Mouse (Mus musculus) hindbrain, postnatal 0 days (tissue): ENCODE measurements around the gene Ncbp3. TPM values are rescaled to one million over a fixed set of nuclear protein-coding genes. Genes with fewer than 3 reads are reported as not detected.

Experiments used
- ATAC-seq: fragments of 200-750 bp; cut with Nextera tagmentation; 2 replicates; pipeline ENCODE4 v1.8.0; 2017; ENCODE audit warnings: mild to moderate bottlenecking, moderate TSS enrichment, moderate library complexity
- DNase-seq: peaks from one replicate; pipeline ENCODE4 v3.0.0-alpha.2; 2015; ENCODE audit warnings: low spot score
- H3K27ac ChIP-seq: fragments of 300-500 bp; sonication (generic); 2 replicates; pipeline ENCODE4 v1.5.1; 2014; ENCODE audit warnings: mild to moderate bottlenecking
- H3K27me3 ChIP-seq: fragments of 300-500 bp; sonication (generic); 2 replicates; pipeline ENCODE4 v1.6.1; 2014; ENCODE audit warnings: low read length, mixed read lengths; ENCODE audit not compliant: insufficient read depth
- H3K36me3 ChIP-seq: fragments of 300-500 bp; sonication (generic); 2 replicates; pipeline ENCODE4 v1.6.1; 2014; ENCODE audit warnings: low read length, mixed read lengths; ENCODE audit not compliant: insufficient read depth
- H3K4me1 ChIP-seq: fragments of 300-500 bp; sonication (generic); 2 replicates; pipeline ENCODE4 v1.6.1; 2014; ENCODE audit warnings: antibody characterized with exemption, low read length, mixed read lengths; ENCODE audit not compliant: insufficient read depth
- H3K4me2 ChIP-seq: fragments of 300-500 bp; sonication (generic); 2 replicates; pipeline ENCODE4 v1.6.1; 2014; ENCODE audit warnings: low read depth, mild to moderate bottlenecking, low read length, moderate library complexity, mixed read lengths
- H3K4me3 ChIP-seq: fragments of 300-500 bp; sonication (generic); 2 replicates; pipeline ENCODE4 v1.5.1; 2014; ENCODE audit warnings: low read length
- H3K9ac ChIP-seq: fragments of 300-500 bp; sonication (generic); replicated peaks from 2 replicates; pipeline ENCODE4 v1.6.1; 2014; ENCODE audit warnings: mild to moderate bottlenecking, low read length, moderate library complexity, mixed read lengths
- H3K9me3 ChIP-seq: fragments of 300-500 bp; sonication (generic); 2 replicates; pipeline ENCODE4 v1.6.1; 2016; ENCODE audit warnings: low read length, mixed read lengths
- CTCF ChIP-seq: IDR thresholded peaks from 2 replicates; pipeline ENCODE4 v1.5.1; 2016; ENCODE audit warnings: antibody characterized with exemption, control low read depth, low read depth
- WGBS: fragments of 180-500 bp; shearing (Covaris S2); extraction: QIAGEN DNeasy Blood & Tissue Kit; methylation state at CpG from one replicate; pipeline ENCODE4 v1.1.7; 2014; 5-methylcytosine and 5-hydroxymethylcytosine counted together
- polyA plus RNA-seq: library from polyadenylated mRNA; unstranded; fragments of >200 nt; fragmentation: Nextera tagmentation; extraction: Ambion mirVana; gene quantifications from 2 replicates; pipeline ENCODE4 v1.2.1, GENCODE M21; 2015
- total RNA-seq: library from RNA; depleted of rRNA; stranded (reverse); fragments of >200 nt; gene quantifications from 2 replicates; pipeline ENCODE4 v1.2.3, GENCODE M21; 2014

Ncbp3 gene
- total and polyA plus RNA-seq, 2 experiments from 2014 or later: 6.9 to 7.3 TPM

DNA sequence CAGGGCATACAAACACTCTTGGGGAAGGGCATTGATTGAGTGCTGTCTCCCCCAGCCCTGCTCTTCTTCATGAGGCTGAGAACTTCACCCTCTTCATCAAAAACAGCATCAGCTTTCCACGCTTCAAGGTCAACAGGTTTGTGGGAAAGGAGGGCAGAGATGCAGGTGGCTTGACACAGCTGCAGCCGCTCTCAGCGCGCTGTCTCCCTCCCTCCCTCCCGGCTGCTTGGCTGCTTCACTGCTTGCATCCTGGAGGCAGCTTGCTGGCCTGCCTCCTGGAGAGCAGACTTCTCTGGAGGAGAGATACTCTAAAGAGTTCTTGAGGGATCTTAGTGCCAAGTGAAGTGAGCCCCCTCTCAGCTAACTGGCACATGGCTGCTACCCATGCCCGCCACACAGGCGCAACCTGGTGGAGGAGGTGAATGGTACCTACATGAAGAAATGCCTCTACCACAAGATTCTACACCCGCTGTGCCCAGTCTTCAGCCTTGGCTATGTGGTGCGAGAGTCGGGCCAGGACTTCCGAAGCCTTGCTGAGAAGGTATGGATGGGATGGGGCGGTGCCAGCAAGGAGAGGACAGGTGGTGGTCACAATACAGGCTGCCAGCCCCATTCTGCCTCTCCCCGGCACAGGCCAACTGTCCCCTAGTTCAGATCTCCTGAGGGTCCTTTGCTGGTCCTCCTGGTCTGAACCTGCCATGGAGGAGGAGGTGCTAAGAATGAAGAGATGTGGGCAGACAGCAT, 37.9 kb upstream of the Ncbp3 start:
- DNase-seq (no peak), ATAC-seq (no peak)
- Histone ChIP-seq H3K4me3 (no peak overlapping the region), H3K9me3 (no peaks in the 10 kb centered on the region), H3K4me1 (peaks cover under 1% of the 10 kb centered on the region; the same call in 1 of the 2 replicates), H3K4me2 (no peak overlapping the region), H3K27me3 (no peaks in the 10 kb centered on the region), H3K9ac (no peak overlapping the region), H3K36me3 (no peaks in the 10 kb centered on the region), H3K27ac (no peak overlapping the region)
- no peak for TF ChIP-seq CTCF
- 40% methylated on average over 13 of the region's 13 CpGs for WGBS

DNA sequence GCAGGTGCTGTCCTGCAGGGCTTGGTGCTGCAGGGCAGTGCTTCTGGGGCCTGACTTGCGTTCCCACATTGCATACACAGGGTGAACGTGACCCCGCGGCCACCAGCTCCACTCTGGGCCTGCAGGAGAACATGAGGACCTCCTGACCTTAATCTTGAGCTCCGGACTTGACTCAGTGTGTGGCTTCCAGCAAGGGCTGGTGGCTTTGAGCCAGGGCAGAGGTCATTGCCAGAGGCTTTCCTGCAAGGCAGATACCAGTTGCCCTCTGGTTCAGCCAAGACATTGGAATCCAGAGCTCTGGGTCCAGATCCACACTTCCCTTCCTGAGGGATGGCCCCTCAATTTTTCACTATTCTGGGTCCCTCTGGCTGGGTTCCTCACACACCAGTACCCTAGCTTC, 33.6 kb upstream of the Ncbp3 start:
- WGBS: 75% methylated on average over 5 of the region's 5 CpGs
- no peaks in the 10 kb centered on the region for H3K36me3 ChIP-seq
- H3K27ac ChIP-seq: no peak overlapping the region
- no peaks in the 10 kb centered on the region for H3K9me3 ChIP-seq
- DNase-seq: no peak
- H3K27me3 ChIP-seq: no peaks in the 10 kb centered on the region
- TF ChIP-seq CTCF: no peak
- no peak overlapping the region for H3K9ac ChIP-seq
- peaks cover 14% of the 10 kb centered on the region for H3K4me1 ChIP-seq
- no peak for ATAC-seq
- no peak overlapping the region for H3K4me2 ChIP-seq
- H3K4me3 ChIP-seq: no peak overlapping the region

DNA sequence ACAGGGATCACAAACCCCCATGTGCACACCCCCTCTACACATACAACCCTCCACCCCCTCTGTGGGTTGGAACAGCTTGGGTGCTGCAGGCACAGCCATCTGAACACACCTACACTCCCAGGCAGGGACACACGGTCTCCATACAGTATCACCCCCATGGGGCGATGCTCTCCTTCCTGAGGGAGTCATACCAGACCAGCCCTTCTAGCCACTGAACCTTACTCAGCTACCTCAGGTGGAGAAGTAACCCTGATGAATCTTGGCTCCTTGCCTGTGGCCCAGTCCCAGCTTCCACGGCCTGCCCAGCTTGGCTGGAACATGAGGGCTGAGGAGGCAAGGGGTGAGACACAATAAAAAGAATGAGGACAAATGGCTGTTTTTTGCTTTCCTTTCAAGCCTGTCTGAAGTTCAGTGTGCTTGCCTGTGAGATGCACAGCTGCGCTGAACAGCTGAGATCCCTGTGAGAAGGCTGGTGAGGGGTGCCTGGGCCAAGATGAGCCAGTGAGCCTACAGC, 32.7 kb upstream of the Ncbp3 start:
- H3K27me3 ChIP-seq: no peaks in the 10 kb centered on the region
- TF ChIP-seq CTCF: no peak
- H3K36me3 ChIP-seq: no peaks in the 10 kb centered on the region
- DNase-seq: peak; percentile 31
- no peak overlapping the region for H3K4me2 ChIP-seq
- ATAC-seq: no peak
- peak overlapping the region; percentile 65 for H3K27ac ChIP-seq
- no peak overlapping the region for H3K4me3 ChIP-seq
- peaks cover 18% of the 10 kb centered on the region for H3K4me1 ChIP-seq
- no peak overlapping the region for H3K9ac ChIP-seq
- WGBS: 67% methylated on average over 4 of the region's 4 CpGs
- no peaks in the 10 kb centered on the region for H3K9me3 ChIP-seq

DNA sequence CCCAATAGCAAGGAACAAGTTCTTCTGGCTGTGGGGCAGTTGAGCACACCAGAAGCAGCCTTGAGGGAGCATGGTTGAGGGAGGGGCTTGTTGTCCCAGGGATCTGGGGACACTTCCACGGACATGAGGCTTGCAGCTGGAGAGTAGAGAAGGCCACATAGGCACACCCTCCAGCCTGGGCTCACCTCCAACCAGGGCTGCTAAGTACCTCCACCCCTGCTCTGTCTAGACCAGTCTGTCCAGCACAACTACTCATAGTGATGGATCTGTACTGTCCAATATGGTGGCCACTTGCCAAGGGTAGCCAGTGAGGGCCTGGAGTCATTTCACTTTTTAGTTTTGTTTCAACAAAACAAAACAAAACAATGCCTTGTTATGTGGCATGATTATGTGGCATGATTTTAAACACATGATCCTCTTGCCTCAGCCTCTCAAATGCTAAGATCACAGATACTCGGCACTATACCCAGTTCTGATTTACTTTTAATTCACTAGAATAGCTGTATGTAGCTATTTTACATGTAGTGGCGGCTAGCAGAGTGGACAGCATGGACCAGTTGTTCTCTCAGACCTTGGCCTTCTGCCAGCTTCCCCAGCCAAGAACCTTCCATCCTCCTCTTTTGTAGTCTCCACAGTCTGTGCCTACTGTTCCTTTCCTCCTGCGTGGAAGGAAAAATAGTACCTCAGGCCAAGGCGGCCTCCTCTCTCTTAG, 32.0 kb upstream of the Ncbp3 start:
- DNase-seq: peak; percentile 69
- peak overlapping the region; percentile 65 for H3K27ac ChIP-seq

DNA sequence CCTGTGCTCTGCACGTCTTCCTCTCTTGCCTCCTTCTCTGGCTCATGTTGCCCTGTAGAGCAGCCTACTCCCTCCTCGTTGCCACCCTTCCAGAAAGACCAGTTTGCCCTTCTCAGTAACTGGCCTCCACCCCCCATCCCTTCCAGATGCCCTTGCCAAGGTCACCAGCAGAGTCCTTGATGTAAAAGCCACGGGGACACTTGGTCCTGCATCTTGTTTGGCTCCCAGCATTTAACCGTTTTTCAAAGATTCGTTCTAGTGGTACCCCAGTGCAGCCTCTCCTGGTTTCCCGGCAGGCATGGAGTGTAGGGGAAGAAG, 31.5 kb upstream of the Ncbp3 start:
- TF ChIP-seq CTCF: no peak
- Histone ChIP-seq H3K9me3 (no peaks in the 10 kb centered on the region), H3K4me1 (peaks cover 22% of the 10 kb centered on the region), H3K36me3 (no peaks in the 10 kb centered on the region), H3K27me3 (no peaks in the 10 kb centered on the region), H3K27ac (peak overlapping the region; percentile 65; the same call in 1 of the 2 replicates), H3K4me2 (no peak overlapping the region), H3K9ac (no peak overlapping the region), H3K4me3 (no peak overlapping the region)
- 47% methylated on average over 6 of the region's 6 CpGs for WGBS
- DNase-seq (no peak), ATAC-seq (no peak)

More for the DNA sequence above, 32.0 kb upstream of the Ncbp3 start:
- ATAC-seq: no peak
- WGBS: 43% methylated on average over 5 of the region's 5 CpGs
- Histone ChIP-seq H3K9me3 (no peaks in the 10 kb centered on the region), H3K4me2 (no peak overlapping the region), H3K36me3 (no peaks in the 10 kb centered on the region), H3K27me3 (no peaks in the 10 kb centered on the region), H3K9ac (no peak overlapping the region), H3K4me3 (no peak overlapping the region), H3K4me1 (peaks cover 22% of the 10 kb centered on the region)
- no peak for TF ChIP-seq CTCF

DNA sequence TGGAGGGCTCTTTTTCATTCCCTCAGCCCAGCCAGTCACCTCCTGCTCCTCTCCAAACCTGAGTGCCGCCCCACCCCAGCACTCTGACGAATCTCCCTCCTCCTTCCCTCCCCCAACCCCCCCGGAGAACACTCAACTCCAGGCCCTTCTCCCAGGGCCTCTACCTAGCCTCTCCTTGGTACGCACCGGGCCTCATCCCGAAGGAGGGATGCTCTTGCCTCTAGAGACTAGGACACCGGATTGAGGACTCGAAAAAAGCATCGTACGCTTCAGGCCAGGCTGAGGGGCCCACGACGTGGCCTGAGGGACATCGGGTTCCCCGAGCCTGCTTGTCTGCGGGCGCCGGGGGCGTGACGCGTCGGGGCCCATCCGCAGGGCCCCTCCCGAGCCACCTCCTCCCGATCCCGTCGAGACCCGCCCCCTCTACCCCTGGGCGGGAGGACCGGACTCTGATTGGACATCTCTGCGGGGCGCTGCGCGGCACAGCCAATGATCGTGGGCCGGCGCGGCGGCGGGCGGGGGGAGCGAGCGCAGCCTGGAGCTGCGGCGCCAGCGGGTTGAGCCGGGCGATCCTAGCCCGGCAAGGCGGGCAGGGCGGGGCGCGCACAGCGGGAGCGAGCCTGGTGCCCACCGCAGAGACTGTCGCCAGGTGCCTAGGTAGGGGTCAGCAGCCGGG, 29.0 kb upstream of the Ncbp3 start, which contains the start of gene Camkk1:
Gene Camkk1, plus strand, starts transcription at position 538 of the 676 bp plus-strand sequence.
- Histone ChIP-seq H3K4me2 (peak within 1 kb of the TSS; percentile 88), H3K36me3 (no peaks in the 10 kb centered on the region), H3K27ac (peak within 1 kb of the TSS; percentile 64), H3K4me1 (peaks cover 22% of the 10 kb centered on the region), H3K9ac (peak within 1 kb of the TSS; percentile 64), H3K27me3 (no peaks in the 10 kb centered on the region), H3K9me3 (no peaks in the 10 kb centered on the region), H3K4me3 (peak within 1 kb of the TSS; percentile 61)
- WGBS: under 1% methylated on average over 56 of the region's 57 CpGs
- ATAC-seq (peak; percentile 91), DNase-seq (peak; percentile 97)
- TF ChIP-seq CTCF: no peak
